Mouse (Mus musculus) forebrain, embryonic 16.5 days (tissue): ENCODE measurements at regions not wholly inside any gene's neighbourhood (a gene's known extent, or its start where the extent isn't known, plus 50 kb on each side); places are given as distances from the start of the nearest gene placed in this dataset.

Experiments
- ATAC-seq: fragments of 200-750 bp; cut with Nextera tagmentation; 2 replicates; pipeline ENCODE4 v1.8.0; 2017; ENCODE audit warnings: mild to moderate bottlenecking, moderate library complexity
- H3K27ac ChIP-seq: fragments of 300-500 bp; sonication (generic); 2 replicates; pipeline ENCODE4 v1.5.1; 2014; ENCODE audit warnings: low read length, control low read depth
- H3K27me3 ChIP-seq: fragments of 300-500 bp; sonication (generic); replicated peaks from 2 replicates; pipeline ENCODE4 v1.6.1; 2014; ENCODE audit warnings: low read length; ENCODE audit not compliant: control insufficient read depth, insufficient read depth
- H3K36me3 ChIP-seq: fragments of 300-500 bp; sonication (generic); 2 replicates; pipeline ENCODE4 v1.6.1; 2014; ENCODE audit not compliant: control insufficient read depth, insufficient read depth
- H3K4me1 ChIP-seq: fragments of 300-500 bp; sonication (generic); replicated peaks from 2 replicates; pipeline ENCODE4 v1.6.1; 2014; ENCODE audit warnings: low read length; ENCODE audit not compliant: control insufficient read depth, insufficient read depth
- H3K4me2 ChIP-seq: fragments of 300-500 bp; sonication (generic); 2 replicates; pipeline ENCODE4 v1.6.1; 2014; ENCODE audit warnings: mild to moderate bottlenecking, low read length, control low read depth
- H3K4me3 ChIP-seq: fragments of 300-500 bp; sonication (generic); replicated peaks from 2 replicates; pipeline ENCODE4 v1.5.1; 2014; ENCODE audit warnings: mild to moderate bottlenecking, low read length, control low read depth
- H3K9ac ChIP-seq: fragments of 300-500 bp; sonication (generic); replicated peaks from 2 replicates; pipeline ENCODE4 v1.6.1; 2014; ENCODE audit warnings: low read depth, low read length, control low read depth
- H3K9me3 ChIP-seq: fragments of 300-500 bp; sonication (generic); 2 replicates; pipeline ENCODE4 v1.6.1; 2016; ENCODE audit warnings: low read length; ENCODE audit not compliant: control insufficient read depth
- WGBS: fragments of 180-500 bp; shearing (Covaris S2); extraction: QIAGEN DNeasy Blood & Tissue Kit; methylation state at CpG from one replicate; pipeline ENCODE4 v1.1.7; 2014; 5-methylcytosine and 5-hydroxymethylcytosine counted together

GRCm38 (mm10) chr14:88410722-88411437 is 60.3 kb downstream of the Pcdh20 start:
- no peaks in the 10 kb centered on the region for H3K4me1 ChIP-seq
- no peak overlapping the region for H3K27ac ChIP-seq
- no peak overlapping the region for H3K9ac ChIP-seq
- ATAC-seq, result peak; percentile 92
- H3K9me3 ChIP-seq, result no peaks in the 10 kb centered on the region
- no peaks in the 10 kb centered on the region for H3K27me3 ChIP-seq
- H3K4me2 ChIP-seq, result no peak overlapping the region
- H3K4me3 ChIP-seq, result no peak overlapping the region
- WGBS, result 58% methylated on average over 1 of the region's 1 CpGs
- H3K36me3 ChIP-seq, result no peaks in the 10 kb centered on the region

- Histone ChIP-seq H3K4me3 (no peak overlapping the region), H3K4me1 (no peaks in the 10 kb centered on the region), H3K9me3 (no peaks in the 10 kb centered on the region), H3K27me3 (no peaks in the 10 kb centered on the region), H3K36me3 (no peaks in the 10 kb centered on the region), H3K9ac (no peak overlapping the region), H3K4me2 (no peak overlapping the region), H3K27ac (no peak overlapping the region)
- WGBS, result 3% methylated on average over 1 of the region's 1 CpGs
- ATAC-seq, result no peak
Measured at GRCm38 (mm10) chr14:88399270-88399669, 71.9 kb downstream of the Pcdh20 start.

GRCm38 (mm10) chr14:88397187-88397586 is 74.0 kb downstream of the Pcdh20 start:
- Histone ChIP-seq H3K36me3 (no peaks in the 10 kb centered on the region), H3K4me2 (no peak overlapping the region), H3K27ac (no peak overlapping the region), H3K27me3 (no peaks in the 10 kb centered on the region), H3K4me3 (no peak overlapping the region), H3K9me3 (no peaks in the 10 kb centered on the region), H3K4me1 (no peaks in the 10 kb centered on the region), H3K9ac (no peak overlapping the region)
- ATAC-seq, result 0 out of 2 replicates have a peak, but pooled peaks have one; percentile 40

GRCm38 (mm10) chr14:88395016-88395415 is 76.2 kb downstream of the Pcdh20 start:
- Histone ChIP-seq H3K4me2 (no peak overlapping the region), H3K9ac (no peak overlapping the region), H3K27ac (no peak overlapping the region), H3K4me1 (no peaks in the 10 kb centered on the region), H3K4me3 (no peak overlapping the region), H3K36me3 (no peaks in the 10 kb centered on the region), H3K9me3 (no peaks in the 10 kb centered on the region), H3K27me3 (no peaks in the 10 kb centered on the region)
- no peak for ATAC-seq
- 71% methylated on average over 4 of the region's 4 CpGs for WGBS

DNA sequence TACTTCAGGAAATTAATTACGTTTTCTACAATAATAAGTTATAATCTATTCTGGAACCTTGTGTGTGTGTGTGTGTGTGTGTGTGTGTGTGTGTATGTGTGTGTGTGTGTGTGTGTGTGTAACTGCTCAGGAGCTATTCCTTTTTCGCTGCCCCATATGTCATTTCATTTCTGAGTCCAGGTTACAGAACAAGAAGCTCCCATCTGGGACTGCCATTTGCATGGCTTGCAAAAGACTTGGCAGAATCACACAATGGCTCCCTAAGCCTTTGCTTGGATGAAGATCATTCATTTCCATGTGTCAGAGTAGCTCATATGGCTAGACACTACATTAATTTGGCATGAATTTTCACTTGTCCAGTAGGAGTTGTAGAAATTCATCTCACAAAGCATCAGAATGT is 86.6 kb downstream of the Pcdh20 start:
- no peaks in the 10 kb centered on the region for H3K36me3 ChIP-seq
- H3K4me1 ChIP-seq, result no peaks in the 10 kb centered on the region
- peak; percentile 86 for ATAC-seq
- no peaks in the 10 kb centered on the region for H3K9me3 ChIP-seq
- no peak overlapping the region for H3K9ac ChIP-seq
- no peaks in the 10 kb centered on the region for H3K27me3 ChIP-seq
- H3K27ac ChIP-seq, result no peak overlapping the region
- H3K4me3 ChIP-seq, result no peak overlapping the region
- 64% methylated on average over 2 of the region's 2 CpGs for WGBS
- H3K4me2 ChIP-seq, result no peak overlapping the region

DNA sequence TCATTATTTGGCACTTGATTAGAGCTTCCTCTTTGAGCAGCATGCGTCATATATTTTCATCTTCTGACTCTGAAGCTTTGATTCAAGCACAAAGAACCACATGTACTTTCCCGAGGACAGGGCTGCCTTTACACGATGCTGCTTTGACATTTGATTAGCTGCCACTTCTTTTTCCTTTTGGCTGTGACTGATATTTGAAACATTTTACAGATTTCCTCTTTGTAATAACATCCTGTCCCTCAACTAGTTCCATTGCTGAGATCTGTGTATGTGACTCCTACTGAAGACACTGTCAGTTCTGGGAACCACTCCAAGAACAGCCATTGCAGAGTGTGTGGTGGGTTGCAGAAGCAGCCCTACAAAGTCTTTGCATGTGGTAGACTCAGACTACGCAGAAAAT is 124.0 kb downstream of the Pcdh20 start:
- no peaks in the 10 kb centered on the region for H3K4me1 ChIP-seq
- no peaks in the 10 kb centered on the region for H3K9me3 ChIP-seq
- H3K27ac ChIP-seq, result no peak overlapping the region; the same call in 1 of the 2 replicates
- WGBS, result 48% methylated on average over 4 of the region's 4 CpGs
- H3K4me3 ChIP-seq, result no peak overlapping the region
- no peak overlapping the region for H3K4me2 ChIP-seq
- H3K27me3 ChIP-seq, result no peaks in the 10 kb centered on the region
- peak; percentile 92 for ATAC-seq
- no peak overlapping the region for H3K9ac ChIP-seq
- H3K36me3 ChIP-seq, result no peaks in the 10 kb centered on the region

- H3K9ac ChIP-seq, result no peak overlapping the region
- H3K9me3 ChIP-seq, result no peaks in the 10 kb centered on the region
- H3K36me3 ChIP-seq, result no peaks in the 10 kb centered on the region
- H3K27ac ChIP-seq, result no peak overlapping the region
- no peak for ATAC-seq
- H3K4me2 ChIP-seq, result no peak overlapping the region
- H3K4me3 ChIP-seq, result no peak overlapping the region
- 60% methylated on average over 10 of the region's 10 CpGs for whole genome bisulfite sequencing
- no peaks in the 10 kb centered on the region for H3K27me3 ChIP-seq
- no peaks in the 10 kb centered on the region for H3K4me1 ChIP-seq
Measured at GRCm38 (mm10) chr14:88337304-88337703, 133.9 kb downstream of the Pcdh20 start.

DNA sequence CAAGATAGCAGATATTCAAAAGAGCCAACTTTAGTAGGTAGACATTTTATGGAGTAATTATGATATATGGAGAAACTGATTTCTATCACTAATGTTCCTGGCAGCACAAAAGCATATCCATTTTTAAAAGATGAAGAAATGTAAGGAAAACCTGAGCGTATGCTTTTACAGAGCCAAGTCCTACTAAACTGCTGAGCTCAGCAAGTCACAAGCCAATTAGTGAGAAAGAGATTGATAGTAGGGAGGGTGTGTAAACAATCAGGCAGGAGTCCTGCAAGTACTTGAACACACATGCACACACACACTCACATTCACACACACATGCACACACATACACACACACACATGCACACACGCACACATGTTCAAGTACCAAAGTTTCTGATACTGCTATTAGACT is 140.6 kb downstream of the Pcdh20 start:
- no peak for ATAC-seq
- Histone ChIP-seq H3K4me1 (no peaks in the 10 kb centered on the region), H3K27me3 (no peaks in the 10 kb centered on the region), H3K27ac (no peak overlapping the region), H3K4me3 (no peak overlapping the region), H3K9ac (no peak overlapping the region), H3K36me3 (no peaks in the 10 kb centered on the region), H3K9me3 (no peaks in the 10 kb centered on the region), H3K4me2 (no peak overlapping the region)
- 87% methylated on average over 2 of the region's 2 CpGs for WGBS

GRCm38 (mm10) chr14:88326411-88326810 is 144.8 kb downstream of the Pcdh20 start:
- no peaks in the 10 kb centered on the region for H3K4me1 ChIP-seq
- no peaks in the 10 kb centered on the region for H3K27me3 ChIP-seq
- no peaks in the 10 kb centered on the region for H3K9me3 ChIP-seq
- H3K27ac ChIP-seq, result no peak overlapping the region
- no peaks in the 10 kb centered on the region for H3K36me3 ChIP-seq
- no peak overlapping the region for H3K4me2 ChIP-seq
- no peak overlapping the region for H3K4me3 ChIP-seq
- H3K9ac ChIP-seq, result no peak overlapping the region
- no peak for ATAC-seq
- 86% methylated on average over 4 of the region's 4 CpGs for WGBS

GRCm38 (mm10) chr14:88278327-88278726 is 192.9 kb downstream of the Pcdh20 start:
- ATAC-seq, result no peak

More at GRCm38 (mm10) chr14:88278327-88278726, 192.9 kb downstream of the Pcdh20 start:
- Histone ChIP-seq H3K9me3 (no peaks in the 10 kb centered on the region), H3K27ac (no peak overlapping the region), H3K9ac (no peak overlapping the region), H3K4me2 (no peak overlapping the region), H3K36me3 (no peaks in the 10 kb centered on the region), H3K4me3 (no peak overlapping the region), H3K4me1 (no peaks in the 10 kb centered on the region), H3K27me3 (no peaks in the 10 kb centered on the region)
- WGBS, result 30% methylated on average over 5 of the region's 5 CpGs
